In the genomic region with DNA sequence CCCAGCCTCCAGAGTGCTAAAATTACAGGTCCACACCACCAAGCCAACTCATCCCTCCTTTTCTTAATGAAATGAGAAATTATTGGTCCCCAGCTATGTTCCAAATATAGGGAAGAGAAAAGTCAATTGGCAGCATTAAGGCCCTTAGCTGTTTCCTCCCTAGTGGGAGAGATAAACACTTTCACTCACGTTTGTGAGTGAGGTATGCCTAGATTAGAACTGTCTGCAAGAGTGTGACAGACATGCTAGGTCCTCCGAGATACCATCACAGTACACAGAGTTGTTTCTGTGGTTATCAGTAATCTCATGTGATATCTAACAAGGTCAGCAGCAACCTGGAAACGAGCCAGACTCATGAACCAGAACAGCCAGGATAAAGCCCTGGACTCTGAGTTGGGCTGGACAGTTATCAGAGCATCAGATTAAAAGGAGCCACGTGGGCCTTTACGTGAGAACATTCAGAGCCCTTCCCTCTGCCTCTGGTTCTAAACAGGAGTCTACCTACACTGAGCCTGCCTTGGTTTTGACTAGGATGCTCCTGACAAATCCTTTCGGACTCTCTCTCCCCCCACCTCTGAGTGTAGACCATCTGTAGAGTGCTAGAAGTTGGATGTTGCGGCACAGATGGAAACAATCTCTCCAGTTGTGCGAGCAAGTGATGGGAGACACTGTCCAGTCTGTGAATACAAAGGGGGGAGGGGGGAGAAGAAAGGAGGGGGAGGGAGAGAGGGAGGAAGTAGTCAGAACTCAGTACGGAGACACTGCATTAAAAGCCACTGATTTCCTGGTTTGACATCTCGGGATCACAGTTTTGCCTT, we compare ENCODE assay signal across 16 mouse cellular contexts.
DNase-seq lines count a peak whose midpoint lies in the region; ATAC-seq and TF ChIP-seq lines count a peak whose summit lies in the region.
"Had no signal": no experiment of that assay in that cellular context is flagged by ENCODE, and none has a peak within 500 bp of the region (broad histone marks: within the 10 kb centered on the region; RNA-seq: fewer than 3 reads in every experiment).

No protein-coding gene starts in this region.

- peak; percentile 20 to 30 for DNase-seq in cerebellum, postnatal 10 days
- DNase-seq in cerebellum, postnatal 36 days = no peak
- DNase-seq in lung, embryonic 14.5 days = peak; percentile 62
- no peak for DNase-seq in lung, postnatal 14 days
- peak; percentile 30 for DNase-seq in adrenal gland, adult 2 months
- peak; percentile 10 for DNase-seq in kidney, postnatal 0 days (ENCODE audit: low spot score)
- no peak for DNase-seq in layer of hippocampus, postnatal 25 days (ENCODE audit: extremely low spot score in 1 of 2, low spot score in 1 of 2)
- DNase-seq: cerebellum, adult 18-20 months; lung, postnatal 10 days; thymus, postnatal 4 days had no signal

- H3K36me3 ChIP-seq in lung, embryonic 14.5 days (ENCODE audit: insufficient read depth) = no peaks in the 10 kb centered on the region
- H3K36me3 ChIP-seq in kidney, postnatal 0 days (ENCODE audit: insufficient read depth, low read length) = no peaks in the 10 kb centered on the region
- H3K36me3 ChIP-seq in forebrain, embryonic 15.5 days = no peaks in the 10 kb centered on the region
- H3K36me3 ChIP-seq: hindbrain, embryonic 10.5 days; midbrain, embryonic 15.5 days; neural tube, embryonic 12.5 days; stomach, embryonic 15.5 days had no signal

- ATAC-seq in lung, embryonic 14.5 days (ENCODE audit: insufficient read depth) = peak; percentile 85
- no peak for ATAC-seq in kidney, postnatal 0 days (replicated peaks; ENCODE audit: low FRiP score, low read depth)
- no peak for ATAC-seq in forebrain, embryonic 15.5 days (replicated peaks)
- ATAC-seq: midbrain, embryonic 15.5 days had no signal

- H3K9me3 ChIP-seq in lung, embryonic 14.5 days (ENCODE audit: low read depth, low read length) = no peaks in the 10 kb centered on the region
- H3K9me3 ChIP-seq in kidney, postnatal 0 days (replicated peaks; ENCODE audit: low read length) = no peaks in the 10 kb centered on the region
- H3K9me3 ChIP-seq in forebrain, embryonic 15.5 days = no peaks in the 10 kb centered on the region
- H3K9me3 ChIP-seq: hindbrain, embryonic 10.5 days; midbrain, embryonic 15.5 days; neural tube, embryonic 12.5 days; stomach, embryonic 15.5 days had no signal

- no peaks in the 10 kb centered on the region for H3K4me1 ChIP-seq in lung, embryonic 14.5 days (ENCODE audit: insufficient read depth)
- H3K4me1 ChIP-seq in kidney, postnatal 0 days (replicated peaks; ENCODE audit: insufficient read depth, low read length) = no peaks in the 10 kb centered on the region
- peaks cover 3% of the 10 kb centered on the region for H3K4me1 ChIP-seq in forebrain, embryonic 15.5 days
- H3K4me1 ChIP-seq: hindbrain, embryonic 10.5 days; midbrain, embryonic 15.5 days; neural tube, embryonic 12.5 days; stomach, embryonic 15.5 days had no signal

- H3K4me2 ChIP-seq in lung, embryonic 14.5 days = no peak overlapping the region
- no peak overlapping the region for H3K4me2 ChIP-seq in kidney, postnatal 0 days (ENCODE audit: low read length)
- no peak overlapping the region for H3K4me2 ChIP-seq in forebrain, embryonic 15.5 days (replicated peaks)
- H3K4me2 ChIP-seq: midbrain, embryonic 15.5 days; neural tube, embryonic 12.5 days; stomach, embryonic 15.5 days had no signal

- H3K27ac ChIP-seq in lung, embryonic 14.5 days (ENCODE audit: low read depth) = no peak overlapping the region
- H3K27ac ChIP-seq in kidney, postnatal 0 days = no peak overlapping the region
- H3K27ac ChIP-seq in forebrain, embryonic 15.5 days (replicated peaks) = no peak overlapping the region
- H3K27ac ChIP-seq: hindbrain, embryonic 10.5 days; midbrain, embryonic 15.5 days; neural tube, embryonic 12.5 days; stomach, embryonic 15.5 days had no signal

- H3K27me3 ChIP-seq in lung, embryonic 14.5 days (ENCODE audit: insufficient read depth, low read length) = no peaks in the 10 kb centered on the region
- H3K27me3 ChIP-seq in kidney, postnatal 0 days (ENCODE audit: insufficient read depth, low read length) = no peaks in the 10 kb centered on the region
- H3K27me3 ChIP-seq in forebrain, embryonic 15.5 days = no peaks in the 10 kb centered on the region
- H3K27me3 ChIP-seq: midbrain, embryonic 15.5 days; neural tube, embryonic 12.5 days; stomach, embryonic 15.5 days had no signal

- 18% methylated on average over 10 of the region's 10 CpGs for WGBS in lung, embryonic 14.5 days
- 46% methylated on average over 10 of the region's 10 CpGs for whole genome bisulfite sequencing in kidney, postnatal 0 days
- 70% methylated on average over 10 of the region's 10 CpGs for WGBS in forebrain, embryonic 15.5 days

- TF ChIP-seq CTCF in lung, embryonic 14.5 days (IDR thresholded peaks at IDR 0.05; ENCODE audit: low read depth) = no peak
- no peak for TF ChIP-seq CTCF in kidney, postnatal 0 days (IDR thresholded peaks at IDR 0.05; ENCODE audit: low read depth)

- H3K4me3 ChIP-seq in lung, embryonic 14.5 days (ENCODE audit: low read depth, low read length) = no peak overlapping the region
- no peak overlapping the region for H3K4me3 ChIP-seq in kidney, postnatal 0 days (replicated peaks; ENCODE audit: low read depth, low read length)
- H3K4me3 ChIP-seq in forebrain, embryonic 15.5 days = no peak overlapping the region
- H3K4me3 ChIP-seq: erythroblast, embryonic 14.5 days; hindbrain, embryonic 10.5 days; midbrain, embryonic 15.5 days; neural tube, embryonic 12.5 days; stomach, embryonic 15.5 days had no signal

- H3K9ac ChIP-seq in lung, embryonic 14.5 days = no peak overlapping the region
- no peak overlapping the region for H3K9ac ChIP-seq in kidney, postnatal 0 days (ENCODE audit: low read depth, low read length)
- H3K9ac ChIP-seq in forebrain, embryonic 15.5 days (replicated peaks) = no peak overlapping the region
- H3K9ac ChIP-seq: midbrain, embryonic 15.5 days; neural tube, embryonic 12.5 days; stomach, embryonic 15.5 days had no signal

Comparison
In these comparisons a context has a peak if more than half of its experiments do, and no peak if none do; other contexts are left out.
1. DNase-seq: peak in cerebellum, postnatal 10 days (2 of 2), lung, embryonic 14.5 days (single experiment), adrenal gland, adult 2 months (single experiment) and kidney, postnatal 0 days (single experiment); none in cerebellum, postnatal 36 days (0 of 2), lung, postnatal 14 days (single experiment) and layer of hippocampus, postnatal 25 days (0 of 2).